15 mouse cellular contexts compared by ENCODE assay signal in genomic region chr10:68121251-68121650, GRCm38 (mm10).
"Had no signal": no experiment of that assay in that cellular context is flagged by ENCODE, and none has a peak within 500 bp of the region (broad histone marks: within the 10 kb centered on the region; RNA-seq: fewer than 3 reads in every experiment).

No protein-coding gene starts in this region.

- H3K27me3 ChIP-seq: hindbrain, embryonic 12.5 days; intestine, embryonic 15.5 days; limb, embryonic 13.5 days; limb, embryonic 15.5 days; liver, embryonic 12.5 days had no signal

- H3K4me1 ChIP-seq: hindbrain, embryonic 10.5 days; hindbrain, embryonic 12.5 days; intestine, embryonic 15.5 days had no signal

- H3K27ac ChIP-seq: hindbrain, embryonic 10.5 days; hindbrain, embryonic 12.5 days; hindbrain, embryonic 14.5 days; intestine, embryonic 15.5 days; limb, embryonic 13.5 days; limb, embryonic 15.5 days; liver, embryonic 12.5 days; liver, embryonic 14.5 days had no signal

- H3K36me3 ChIP-seq: hindbrain, embryonic 12.5 days had no signal

- DNase-seq: kidney, adult 18-20 months; kidney, adult 8-10 months; kidney, postnatal 25 days; kidney, postnatal 4 days; layer of hippocampus, adult 9-11 months; layer of hippocampus, postnatal 36 days; left cerebral cortex, postnatal 4 days had no signal

- H3K9ac ChIP-seq: hindbrain, embryonic 12.5 days; hindbrain, embryonic 14.5 days; intestine, embryonic 15.5 days; limb, embryonic 13.5 days; limb, embryonic 15.5 days; liver, embryonic 12.5 days; liver, embryonic 14.5 days had no signal

- H3K4me3 ChIP-seq: hindbrain, embryonic 10.5 days; hindbrain, embryonic 12.5 days; intestine, embryonic 15.5 days; limb, embryonic 13.5 days; limb, embryonic 15.5 days; liver, embryonic 12.5 days had no signal
